Mouse (Mus musculus): ENCODE data around the gene Brsk2. TPM values are rescaled to one million over a fixed set of nuclear protein-coding genes. Genes with fewer than 3 reads are reported as not detected.

Gene Brsk2
- total RNA-seq, 2 experiments from 2014 or later: 206 to 226 TPM

GRCm38 (mm10) chr7:141952920-141953319, 3.4 kb downstream of the Brsk2 start:
- intact Hi-C loops (cut with DNase I): loop anchor here (2.0 kb wide), 1 partner anchor 142 kb away; the partner anchor contains the start of gene Dusp8
- DNase-seq (ENCODE audit: low spot score in 2 of 2): peak in 1 of 2 experiments; percentile 85

- no peak for DNase-seq (ENCODE audit: low spot score in 2 of 2)
- intact Hi-C loops (cut with DNase I): loop anchor here (2.0 kb wide), 1 partner anchor 141 kb away; the partner anchor contains the start of gene Dusp8
These were observed 4.1 kb downstream of the Brsk2 start for GRCm38 (mm10) chr7:141953616-141954015.

DNA sequence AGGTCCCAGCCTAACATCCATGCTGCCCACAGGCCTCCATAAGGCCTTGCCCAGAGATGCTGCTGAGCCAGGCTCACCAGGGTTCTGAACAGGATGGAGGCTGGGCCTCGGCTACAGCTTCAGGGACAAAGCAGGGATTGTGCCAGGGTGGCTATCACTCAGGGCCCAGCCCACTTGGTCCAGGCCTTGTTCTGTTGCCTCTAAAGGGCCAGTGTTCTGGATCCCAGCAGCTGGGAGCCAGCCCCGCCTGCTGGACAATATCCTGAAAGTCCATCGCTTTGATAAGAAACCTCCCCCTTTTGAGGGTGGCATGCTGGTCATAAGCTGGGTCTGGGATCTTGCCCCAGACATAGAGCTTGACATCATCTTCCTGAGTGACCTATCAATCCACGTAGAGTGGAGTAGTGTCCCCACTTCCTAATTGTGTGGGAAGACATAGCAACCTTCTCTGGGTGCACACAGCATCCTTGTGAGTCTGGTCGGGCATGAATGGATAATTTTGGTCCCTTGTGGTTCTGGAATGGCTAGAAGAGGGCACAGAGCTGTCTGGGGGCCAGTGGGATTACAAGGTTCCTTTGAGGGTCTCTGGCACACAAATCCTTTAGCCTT, 6.1 kb downstream of the Brsk2 start:
- intact Hi-C loops (cut with DNase I): no loop called here
- DNase-seq (ENCODE audit: low spot score in 2 of 2): peak in 1 of 2 experiments; percentile 69

- intact Hi-C loops (cut with DNase I): no loop called here
- DNase-seq (ENCODE audit: low spot score in 2 of 2): peak; percentile 56 to 83
These were observed 6.6 kb downstream of the Brsk2 start for GRCm38 (mm10) chr7:141956174-141956566.

GRCm38 (mm10) chr7:141957524-141958051, 8.0 kb downstream of the Brsk2 start:
- intact Hi-C loops (cut with DNase I): no loop called here

DNA sequence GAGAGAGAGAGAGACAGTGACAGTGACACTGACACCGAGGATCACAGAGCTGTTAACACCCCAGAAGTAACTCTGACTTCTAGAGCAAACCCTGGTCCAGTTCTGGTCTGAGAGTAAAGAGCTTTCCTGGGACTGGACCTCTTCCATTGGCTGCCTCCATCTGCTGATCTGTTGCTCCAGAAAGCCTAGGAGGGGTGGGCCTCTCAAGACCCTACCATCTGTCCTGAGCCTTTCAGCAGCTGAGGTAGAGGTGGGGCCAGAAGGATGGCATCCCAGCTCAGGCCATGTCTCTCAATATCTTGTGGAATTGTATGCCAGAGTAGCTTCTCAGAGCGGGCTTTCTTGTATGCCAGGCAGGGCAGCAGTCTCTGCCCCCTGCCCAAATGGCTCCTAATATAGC, 8.7 kb downstream of the Brsk2 start:
- intact Hi-C loops (cut with DNase I): no loop called here

More at GRCm38 (mm10) chr7:141957524-141958051, 8.0 kb downstream of the Brsk2 start:
- DNase-seq (ENCODE audit: low spot score in 2 of 2): peak in 1 of 2 experiments; percentile 69

DNA sequence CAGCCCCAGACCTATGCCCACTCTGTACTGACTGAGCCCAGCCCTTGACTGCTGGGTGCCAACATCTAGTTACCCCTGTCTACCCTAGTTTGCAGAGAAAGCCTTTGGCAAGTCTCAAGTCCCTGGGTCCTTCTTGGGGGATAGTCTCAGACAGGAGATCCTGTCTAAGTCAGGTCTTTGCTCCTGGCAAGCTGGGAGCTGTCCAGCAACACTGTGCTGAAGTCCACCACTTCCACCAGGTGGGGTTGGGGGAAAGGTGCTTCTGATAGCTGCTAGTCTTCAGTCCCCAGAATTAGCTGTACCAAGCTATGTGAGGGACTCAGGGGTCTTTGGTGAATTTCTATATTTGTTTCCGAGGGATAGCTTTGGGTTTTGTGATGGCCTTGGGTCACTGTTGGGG, 9.6 kb downstream of the Brsk2 start:
- intact Hi-C loops (cut with DNase I): no loop called here
- no peak for DNase-seq (ENCODE audit: low spot score in 2 of 2)

More for the DNA sequence above, 8.7 kb downstream of the Brsk2 start:
- DNase-seq (ENCODE audit: low spot score in 2 of 2): no peak

- no peak for DNase-seq (ENCODE audit: low spot score in 2 of 2)
- intact Hi-C loops (cut with DNase I): loop anchor here (5.0 kb wide), 1 partner anchor 419 kb away; no protein-coding TSS in a partner anchor
These were observed 11.4 kb downstream of the Brsk2 start for GRCm38 (mm10) chr7:141960926-141961325.

DNA sequence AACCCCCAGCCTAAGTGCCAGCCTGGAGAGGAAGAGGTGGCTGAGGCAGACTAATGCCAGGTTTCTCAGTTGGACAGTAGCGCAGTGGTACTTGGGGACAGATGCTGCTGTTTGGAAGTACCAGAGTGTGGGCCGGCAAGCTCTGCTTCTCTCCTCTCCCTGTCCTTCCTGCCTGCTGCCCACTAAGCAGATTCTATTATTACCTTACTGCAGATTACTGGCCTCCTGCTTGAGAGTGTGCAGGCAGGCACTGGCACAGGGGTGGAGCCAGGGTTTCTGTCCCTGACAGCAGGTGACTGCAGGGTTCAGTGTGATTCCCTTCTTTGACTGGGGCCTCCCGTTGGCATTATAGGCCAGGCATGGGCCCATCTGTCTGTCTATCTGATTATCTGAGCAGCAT, 11.9 kb downstream of the Brsk2 start:
- intact Hi-C loops (cut with DNase I): loop anchor here (5.0 kb wide), 1 partner anchor 419 kb away; no protein-coding TSS in a partner anchor
- peak; percentile 50 to 87 for DNase-seq (ENCODE audit: low spot score in 2 of 2)

DNA sequence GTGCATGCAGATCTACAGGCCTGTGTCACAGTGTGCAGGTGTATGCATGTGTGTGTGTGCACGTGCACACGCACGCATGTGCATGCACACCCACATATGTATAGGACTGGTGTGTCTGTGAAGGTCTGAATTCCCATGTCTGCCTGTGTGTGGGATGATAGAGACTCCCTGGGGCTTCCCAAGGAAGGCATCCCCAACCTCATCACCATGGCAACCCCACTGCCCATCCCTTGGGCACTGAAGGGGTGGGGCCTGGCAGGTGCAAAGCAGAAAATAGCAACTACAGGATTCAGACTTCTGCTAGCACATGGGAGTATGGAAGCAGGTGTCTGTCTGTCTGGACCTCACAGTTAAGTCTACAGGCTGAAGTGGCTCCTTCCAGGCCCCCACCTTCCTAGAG, 13.0 kb downstream of the Brsk2 start:
- intact Hi-C loops (cut with DNase I): loop anchor here (5.0 kb wide), 1 partner anchor 420 kb away; no protein-coding TSS in a partner anchor
- DNase-seq (ENCODE audit: low spot score in 2 of 2): peak in 1 of 2 experiments; percentile 64

- no peak for DNase-seq (ENCODE audit: low spot score in 2 of 2)
- intact Hi-C loops (cut with DNase I): no loop called here
These were observed 16.7 kb downstream of the Brsk2 start for GRCm38 (mm10) chr7:141966281-141966680.

DNA sequence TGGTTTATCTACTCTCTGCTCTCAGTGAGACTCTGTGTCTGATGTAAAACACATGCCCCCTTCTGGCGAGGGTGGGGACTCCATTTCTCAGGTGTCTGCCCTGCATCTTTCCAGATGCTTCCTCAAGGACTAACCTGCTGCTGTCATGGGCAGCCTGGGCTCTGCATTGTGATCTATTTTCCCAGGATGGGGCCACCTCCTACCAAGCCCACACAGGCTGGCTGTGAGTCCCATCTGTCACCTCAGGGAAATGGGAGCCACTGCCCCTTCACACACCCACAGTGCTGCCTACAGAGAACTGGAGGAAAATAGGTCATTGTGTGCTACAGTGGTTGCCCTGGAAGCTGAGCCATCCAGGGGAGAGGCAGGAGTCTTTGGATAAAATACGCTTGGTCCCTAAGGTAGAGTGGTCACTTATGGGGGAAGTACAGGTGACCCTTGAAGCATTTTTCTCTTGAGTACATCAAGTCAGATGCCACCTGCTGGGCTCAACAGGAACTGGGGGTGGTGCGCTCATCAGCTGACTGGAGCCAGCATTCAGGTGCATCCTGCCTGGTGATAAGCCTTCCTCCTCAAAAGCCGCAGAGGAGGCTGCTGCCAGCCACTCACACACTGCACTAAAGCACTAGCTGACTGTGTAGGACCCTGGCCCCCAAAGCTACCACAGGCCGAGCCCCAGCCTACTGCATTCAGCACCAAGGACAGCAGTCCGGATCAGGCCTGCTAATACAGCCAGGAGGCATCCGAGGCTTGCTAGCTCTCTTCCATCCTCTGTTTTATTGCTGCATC, 23.5 kb downstream of the Brsk2 start:
- intact Hi-C loops (cut with DNase I): no loop called here
- peak; percentile 57 to 75 for DNase-seq (ENCODE audit: low spot score in 2 of 2)

DNA sequence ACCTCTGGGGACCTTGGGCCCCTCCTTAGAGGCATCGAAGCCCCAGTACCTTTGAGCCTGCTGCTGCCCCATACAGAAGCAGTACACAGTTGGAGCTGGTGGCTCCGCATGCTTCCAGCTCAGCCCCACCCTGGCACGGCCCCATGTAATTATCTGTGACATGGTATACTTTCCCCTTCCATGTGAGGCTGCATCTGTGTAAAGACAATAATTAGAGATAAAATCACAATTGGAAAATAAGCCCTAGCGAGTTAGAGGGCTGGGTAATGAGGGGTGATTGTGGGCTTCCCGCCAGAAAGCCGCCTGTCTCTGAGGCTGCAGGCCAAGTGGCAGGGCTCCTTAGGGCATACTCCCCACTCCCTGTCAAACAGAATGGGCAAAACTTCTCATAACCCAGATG, 28.5 kb downstream of the Brsk2 start:
- no peak for DNase-seq (ENCODE audit: low spot score in 2 of 2)
- intact Hi-C loops (cut with DNase I): no loop called here

GRCm38 (mm10) chr7:141979247-141979646, 29.7 kb downstream of the Brsk2 start:
- no peak for DNase-seq (ENCODE audit: low spot score in 2 of 2)
- intact Hi-C loops (cut with DNase I): no loop called here

DNA sequence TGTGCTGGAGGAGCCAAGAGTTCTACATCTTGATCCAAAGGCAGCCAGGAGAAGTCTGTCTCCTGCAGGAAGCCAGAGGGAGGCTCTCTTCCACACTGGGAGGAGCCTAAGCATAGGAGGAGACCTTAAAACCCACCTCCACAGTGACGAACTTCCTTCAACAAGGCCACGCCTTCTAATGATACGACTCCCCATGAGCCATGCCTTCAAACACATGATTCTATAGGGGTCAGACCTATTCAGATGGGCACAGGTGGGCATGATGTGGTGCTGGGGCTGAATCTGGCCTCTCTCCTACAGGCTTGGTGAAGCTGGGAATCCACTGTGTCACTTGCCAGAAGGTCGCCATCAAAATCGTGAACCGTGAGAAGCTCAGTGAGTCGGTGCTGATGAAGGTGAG, 31.7 kb downstream of the Brsk2 start:
- DNase-seq (ENCODE audit: low spot score in 2 of 2): no peak
- intact Hi-C loops (cut with DNase I): no loop called here

- intact Hi-C loops (cut with DNase I): no loop called here
- no peak for DNase-seq (ENCODE audit: low spot score in 2 of 2)
These were observed 38.8 kb downstream of the Brsk2 start for GRCm38 (mm10) chr7:141988314-141988806.

- intact Hi-C loops (cut with DNase I): no loop called here
- DNase-seq (ENCODE audit: low spot score in 2 of 2): no peak
These were observed 41.6 kb downstream of the Brsk2 start for GRCm38 (mm10) chr7:141991183-141991582.

GRCm38 (mm10) chr7:141994121-141994520, 44.6 kb downstream of the Brsk2 start:
- no peak for DNase-seq (ENCODE audit: low spot score in 2 of 2)
- intact Hi-C loops (cut with DNase I): no loop called here

- no peak for DNase-seq (ENCODE audit: low spot score in 2 of 2)
- intact Hi-C loops (cut with DNase I): no loop called here
These were observed 51.1 kb downstream of the Brsk2 start for GRCm38 (mm10) chr7:142000661-142001060.

GRCm38 (mm10) chr7:142001597-142002340, 52.2 kb downstream of the Brsk2 start:
- intact Hi-C loops (cut with DNase I): no loop called here
- no peak for DNase-seq (ENCODE audit: low spot score in 2 of 2)

Measured in left cerebral cortex, postnatal 25 days (tissue).